Mouse (Mus musculus): Measurements from ENCODE around the gene Ankrd13d.
A peak's percentile ranks its signal among the peaks of the same experiment; 100 is the strongest.

The Ankrd13d gene

DNA sequence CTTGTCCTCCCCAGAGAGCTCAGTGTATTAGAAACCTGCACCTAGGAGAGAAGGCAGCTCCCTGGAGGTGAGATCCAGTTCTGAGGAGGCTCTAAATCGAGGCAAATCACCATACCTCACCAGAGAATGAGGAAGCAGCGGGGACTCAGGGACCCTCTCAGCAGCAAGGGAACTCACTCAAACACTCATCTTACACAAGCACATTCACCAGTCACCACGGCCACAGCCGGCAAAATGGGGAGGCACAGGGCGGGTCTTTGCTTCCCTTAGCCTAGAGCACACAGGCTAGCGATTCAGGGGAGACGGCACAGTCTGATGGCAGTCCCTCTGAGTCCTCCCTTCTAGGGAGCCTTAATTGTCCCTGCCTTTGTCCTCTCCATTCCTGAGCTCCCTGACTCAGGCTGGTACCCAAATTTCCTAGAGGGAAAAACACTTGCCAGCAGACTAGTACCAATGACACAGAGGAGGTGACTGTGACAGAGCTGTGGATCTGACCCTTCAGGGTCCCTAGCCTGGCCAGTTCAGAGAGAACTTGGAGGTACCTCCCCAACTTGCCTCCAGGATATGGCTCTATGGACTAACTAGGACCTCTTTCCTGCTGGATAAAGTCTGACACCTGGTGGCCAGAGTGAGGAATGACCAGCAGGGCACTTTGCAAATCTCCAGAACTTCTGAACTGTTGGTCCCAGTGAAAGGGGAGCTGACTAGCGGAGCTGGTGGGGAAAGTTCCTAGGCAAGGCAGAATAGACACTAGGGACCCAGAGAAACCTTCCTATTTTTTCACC lies 54.9 kb downstream of the Ankrd13d start:
- DNase-seq (ENCODE audit: low spot score in 2 of 2), result peak in 1 of 2 experiments; percentile 60

DNA sequence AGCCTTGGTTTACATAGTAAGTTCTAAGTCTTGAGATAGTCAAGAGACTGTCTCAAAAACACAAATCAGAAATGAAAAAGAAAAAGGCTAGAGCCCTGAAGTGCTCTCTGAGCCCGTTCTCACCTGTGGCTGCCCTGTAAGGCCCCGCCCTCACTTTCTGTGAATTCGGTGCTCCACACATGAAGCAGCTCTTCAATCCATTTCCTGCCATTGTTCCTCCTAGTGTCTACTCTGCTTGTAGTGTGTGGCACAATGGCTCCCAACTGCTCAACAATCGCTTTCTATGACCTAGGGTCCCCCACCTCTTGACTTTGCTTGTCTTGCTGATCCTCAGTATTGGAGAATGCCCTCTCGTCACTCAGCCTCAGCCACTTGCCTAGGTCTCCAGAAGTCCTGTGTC lies 55.5 kb downstream of the Ankrd13d start:
- no peak for DNase-seq (ENCODE audit: low spot score in 2 of 2)

DNA sequence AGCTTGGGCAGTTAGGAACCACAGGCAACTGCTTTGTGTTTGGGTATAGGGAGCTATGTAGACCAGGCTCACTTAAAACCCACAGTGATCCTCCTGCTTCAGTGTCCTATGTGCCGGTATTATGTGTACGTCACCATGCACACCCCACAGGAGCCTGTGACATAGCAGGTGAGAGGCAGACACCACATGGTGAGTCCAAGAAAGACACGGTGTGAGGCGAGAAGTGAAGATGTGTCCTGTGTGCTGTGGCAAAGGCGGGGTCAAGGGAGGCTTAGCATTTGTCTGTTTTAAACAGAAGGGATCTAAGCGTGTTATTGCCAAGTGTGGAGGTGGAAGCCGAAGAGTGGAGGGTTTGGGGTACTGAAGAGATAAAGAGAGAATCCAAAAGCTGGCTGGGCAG lies 56.2 kb downstream of the Ankrd13d start:
- no peak for DNase-seq (ENCODE audit: low spot score in 2 of 2)

DNA sequence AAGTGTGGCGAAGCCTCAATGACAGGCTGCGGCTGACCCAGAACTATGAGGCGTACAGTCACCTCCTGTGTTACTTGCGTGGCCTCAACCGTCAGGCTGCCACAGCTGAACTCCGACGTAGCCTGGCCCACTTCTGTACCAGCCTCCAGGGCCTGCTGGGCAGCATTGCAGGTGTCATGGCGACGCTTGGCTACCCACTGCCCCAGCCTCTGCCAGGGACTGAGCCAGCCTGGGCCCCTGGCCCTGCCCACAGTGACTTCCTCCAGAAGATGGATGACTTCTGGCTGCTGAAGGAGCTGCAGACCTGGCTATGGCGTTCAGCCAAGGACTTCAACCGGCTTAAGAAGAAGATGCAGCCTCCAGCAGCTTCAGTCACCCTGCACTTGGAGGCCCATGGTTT lies 60.8 kb downstream of the Ankrd13d start:
- no peak for DNase-seq (ENCODE audit: low spot score in 2 of 2)

- no peak for DNase-seq (ENCODE audit: low spot score in 2 of 2)
These were observed 61.8 kb downstream of the Ankrd13d start for GRCm38 (mm10) chr19:4220957-4221743.

GRCm38 (mm10) chr19:4220416-4220815 lies 62.5 kb downstream of the Ankrd13d start:
- DNase-seq (ENCODE audit: low spot score in 2 of 2), result no peak
